Mouse (Mus musculus): ENCODE measurements around the gene Zfyve1.
"Not testable (repeated sequence)": the region's sequence is repeated elsewhere in the genome, so short reads cannot be mapped to it uniquely, and the experiment has no call there.

Zfyve1 gene

GRCm38 (mm10) chr12:83597025-83597501, at the start of gene Zfyve1:
Gene Zfyve1, minus strand, starts transcription at chr12:83597222.
- peak; percentile 92 for DNase-seq (ENCODE audit: low read depth, low spot score)

DNA sequence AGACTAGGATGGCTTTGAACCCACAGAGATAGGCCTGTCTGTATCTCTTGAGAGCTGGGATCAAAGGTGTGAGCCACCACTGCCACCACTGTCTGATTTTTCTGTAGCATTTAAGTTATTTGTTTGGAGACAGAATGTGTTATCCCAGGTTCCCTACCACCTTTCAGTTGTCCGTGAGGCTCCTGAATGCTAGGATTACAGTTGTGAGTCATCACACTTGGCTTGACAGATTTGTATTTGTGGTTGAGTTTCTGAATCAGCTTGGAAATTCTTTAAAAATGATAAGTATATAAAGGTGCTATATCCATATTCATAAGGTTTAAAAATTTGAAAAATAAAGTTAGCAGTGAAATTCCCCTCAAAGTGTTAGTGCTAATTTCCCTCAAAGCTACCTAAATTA, 46.1 kb upstream of the Zfyve1 start:
- DNase-seq (ENCODE audit: low read depth, low spot score) = no peak

GRCm38 (mm10) chr12:83641233-83641632, 44.2 kb upstream of the Zfyve1 start:
- DNase-seq (ENCODE audit: low read depth, low spot score) = no peak

- DNase-seq (ENCODE audit: low read depth, low spot score) = no peak
These were observed 36.8 kb upstream of the Zfyve1 start for GRCm38 (mm10) chr12:83633807-83634206.

DNA sequence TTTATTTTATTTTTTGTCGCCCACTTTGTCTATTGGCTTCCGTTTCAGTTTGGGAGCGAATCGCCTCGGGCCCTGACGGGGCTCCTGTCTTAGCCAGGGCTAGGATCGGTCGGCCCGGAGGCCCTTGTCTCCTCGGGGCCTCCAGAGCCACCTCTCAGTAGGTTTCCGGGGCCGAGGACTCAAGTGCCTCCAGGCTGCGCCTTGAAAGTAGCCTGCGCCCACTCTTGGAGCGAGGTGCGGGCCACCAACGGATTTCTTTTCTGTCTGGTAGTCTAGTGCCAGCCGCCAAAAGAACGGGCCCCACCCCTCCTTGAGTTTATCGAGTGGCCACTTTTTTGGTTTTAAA, 35.6 kb upstream of the Zfyve1 start:
- DNase-seq (ENCODE audit: low read depth, low spot score) = peak; percentile 67

GRCm38 (mm10) chr12:83631743-83632679, 35.0 kb upstream of the Zfyve1 start:
- DNase-seq (ENCODE audit: low read depth, low spot score) = peak; percentile 99

- DNase-seq (ENCODE audit: low read depth, low spot score) = not testable (repeated sequence)
These were observed 33.9 kb upstream of the Zfyve1 start, which contains the start of gene Rbm25 for GRCm38 (mm10) chr12:83630936-83631335. Gene Rbm25, plus strand, starts transcription at chr12:83631236.

GRCm38 (mm10) chr12:83624321-83624720, 27.3 kb upstream of the Zfyve1 start:
- no peak for DNase-seq (ENCODE audit: low read depth, low spot score)

DNA sequence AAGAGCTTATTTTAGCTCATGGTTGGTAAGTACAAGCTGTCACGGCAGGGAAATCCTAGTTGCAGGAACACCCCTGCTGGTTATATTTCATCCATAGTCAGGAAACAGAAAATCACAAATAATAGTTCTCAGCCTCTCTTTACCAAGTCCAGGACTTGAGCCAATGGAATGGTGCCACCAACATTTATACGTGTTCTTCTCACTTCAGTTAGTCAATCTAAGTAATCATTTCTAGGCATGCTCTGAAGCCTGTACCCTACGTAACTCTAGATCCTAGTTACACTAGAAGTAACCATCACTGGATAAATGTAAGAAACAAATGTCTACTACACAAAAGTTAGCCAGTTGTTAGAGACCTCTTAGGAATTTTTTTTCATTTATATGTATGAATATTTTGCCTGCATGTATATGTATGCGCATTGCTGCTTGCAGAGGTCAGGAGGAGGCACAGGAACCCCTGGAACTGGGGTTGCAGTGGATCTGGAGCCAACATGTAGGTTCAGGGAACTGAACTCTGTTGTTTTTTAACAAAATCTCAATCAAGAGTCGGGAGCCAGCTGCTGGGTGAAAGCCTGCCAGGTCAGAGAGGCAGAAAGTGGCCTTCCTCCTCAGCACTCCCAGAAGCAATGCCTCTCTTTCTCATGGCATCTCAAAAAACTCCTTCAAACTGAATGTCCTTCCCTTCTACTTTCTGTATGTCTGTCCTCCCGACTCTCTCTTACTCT, 25.2 kb upstream of the Zfyve1 start:
- no peak for DNase-seq (ENCODE audit: low read depth, low spot score)

DNA sequence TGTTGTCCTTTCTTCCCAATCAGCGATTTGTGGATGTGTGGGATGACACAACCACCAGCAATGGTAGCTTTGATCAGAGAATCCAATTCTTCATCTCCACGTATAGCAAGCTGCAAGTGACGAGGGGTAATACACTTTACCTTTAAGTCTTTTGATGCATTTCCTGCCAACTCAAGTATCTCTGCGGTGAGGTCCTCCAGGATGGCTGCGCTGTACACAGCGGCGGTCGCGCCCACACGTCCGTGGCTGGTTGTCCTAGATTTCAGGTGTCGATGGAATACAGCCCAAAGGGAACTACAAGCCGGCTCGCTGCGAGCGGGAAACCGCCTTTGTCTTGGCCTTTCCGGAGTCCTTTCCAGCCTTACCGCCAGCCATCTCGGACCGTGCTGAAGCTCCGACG, 23.7 kb upstream of the Zfyve1 start:
- not testable (repeated sequence) for DNase-seq (ENCODE audit: low read depth, low spot score)

GRCm38 (mm10) chr12:83618981-83619380, 22.0 kb upstream of the Zfyve1 start:
- DNase-seq (ENCODE audit: low read depth, low spot score) = no peak

DNA sequence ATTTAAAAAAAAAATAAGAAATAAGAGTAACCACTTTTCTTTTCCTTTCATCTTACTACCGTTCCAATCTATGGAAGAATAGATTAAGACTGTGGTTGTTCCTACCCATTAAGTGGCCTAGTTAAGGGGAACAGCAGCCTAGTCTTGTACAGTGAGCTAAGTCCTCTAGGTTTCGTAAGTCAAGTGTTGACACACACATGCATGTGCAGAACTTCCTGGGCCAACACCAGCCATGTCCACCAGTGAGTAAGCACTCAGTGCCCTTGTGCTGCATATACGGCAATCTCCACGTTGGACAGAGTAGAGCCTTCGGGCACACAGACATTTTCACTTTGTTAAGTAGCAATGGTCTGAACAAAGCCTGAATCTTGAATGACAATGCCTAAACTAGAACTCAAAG, 20.2 kb upstream of the Zfyve1 start:
- no peak for DNase-seq (ENCODE audit: low read depth, low spot score)

DNA sequence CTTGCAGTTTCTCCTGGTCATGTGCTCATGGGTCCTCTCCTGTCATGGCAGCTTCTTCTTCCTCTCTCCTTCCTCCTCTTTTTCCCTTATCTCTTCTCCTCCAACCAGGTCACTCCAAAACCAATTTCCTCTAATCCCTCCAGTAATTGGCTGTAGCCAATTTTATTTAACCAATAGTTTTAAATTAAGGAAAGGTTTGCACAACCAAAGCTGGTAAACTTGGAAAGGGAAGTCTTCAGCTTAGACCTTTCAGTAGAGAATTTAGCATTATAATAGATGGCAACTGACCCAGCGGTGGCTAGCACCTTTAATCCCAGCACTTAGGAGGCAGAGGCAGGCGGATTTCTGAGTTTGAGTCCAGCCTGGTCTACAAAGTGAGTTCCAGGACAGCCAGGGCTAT, 9.4 kb upstream of the Zfyve1 start:
- DNase-seq (ENCODE audit: low read depth, low spot score) = not testable (repeated sequence)

- DNase-seq (ENCODE audit: low read depth, low spot score) = no peak
These were observed 5.3 kb upstream of the Zfyve1 start for GRCm38 (mm10) chr12:83602285-83602684.

GRCm38 (mm10) chr12:83597881-83598280, 859 bp upstream of the Zfyve1 start:
- no peak for DNase-seq (ENCODE audit: low read depth, low spot score)

- no peak for DNase-seq (ENCODE audit: low read depth, low spot score)
These were observed 649 bp downstream of the Zfyve1 start for GRCm38 (mm10) chr12:83596191-83596954.

- DNase-seq (ENCODE audit: low read depth, low spot score) = no peak
These were observed 2.5 kb downstream of the Zfyve1 start for GRCm38 (mm10) chr12:83594454-83595040.

DNA sequence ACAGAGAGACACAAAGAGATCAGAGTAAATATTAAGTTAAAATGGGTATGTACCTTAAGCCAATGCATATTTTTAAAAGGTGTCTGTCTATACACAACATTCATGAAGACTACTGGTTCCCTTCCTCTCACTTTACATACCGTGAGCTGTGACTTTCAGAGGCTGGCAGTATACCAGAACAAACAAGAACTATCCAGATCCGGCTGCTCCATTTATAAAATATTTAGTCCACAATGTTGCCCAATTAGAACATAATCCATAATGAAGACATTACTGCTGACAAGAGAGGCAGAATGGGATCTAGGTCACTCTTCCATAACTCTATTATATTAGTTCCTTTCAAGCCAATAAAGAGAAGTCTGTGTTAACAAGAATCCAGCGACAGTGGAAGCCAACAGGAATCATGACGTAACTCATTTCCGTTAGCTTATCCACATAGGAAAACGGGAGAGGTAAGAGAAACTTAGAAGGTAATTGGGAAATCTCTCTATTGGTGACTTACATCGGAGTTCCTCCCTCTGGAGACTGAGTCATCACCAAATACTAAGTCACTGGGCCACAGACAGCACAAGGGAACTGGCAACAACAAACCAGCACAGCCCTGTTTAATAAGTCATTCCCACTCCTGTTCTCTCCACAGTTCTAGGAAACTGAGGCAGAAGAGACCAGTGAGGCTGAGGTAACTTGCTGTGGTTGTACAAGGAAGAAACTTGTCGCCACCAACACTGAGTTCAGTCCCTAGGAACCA, 5.1 kb downstream of the Zfyve1 start:
- no peak for DNase-seq (ENCODE audit: low read depth, low spot score)

DNA sequence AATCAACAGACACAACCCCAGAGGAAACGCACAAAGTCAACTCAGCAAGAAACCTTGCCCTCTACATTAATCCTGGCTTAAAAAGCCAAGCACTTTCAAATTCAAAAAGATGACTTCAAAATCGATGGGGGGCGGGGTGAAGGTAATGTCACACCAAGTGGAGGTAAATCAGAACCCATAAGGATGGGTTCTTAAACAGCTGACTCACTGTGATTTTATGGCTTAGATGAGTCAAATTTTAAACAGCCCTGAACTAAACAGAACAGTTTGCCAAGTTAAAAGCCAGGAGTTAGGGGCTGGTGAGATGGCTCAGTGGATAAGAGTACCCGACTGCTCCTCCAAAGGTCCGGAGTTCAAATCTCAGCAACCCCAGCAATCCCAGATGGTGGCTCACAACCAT, 10.4 kb downstream of the Zfyve1 start:
- DNase-seq (ENCODE audit: low read depth, low spot score) = no peak

DNA sequence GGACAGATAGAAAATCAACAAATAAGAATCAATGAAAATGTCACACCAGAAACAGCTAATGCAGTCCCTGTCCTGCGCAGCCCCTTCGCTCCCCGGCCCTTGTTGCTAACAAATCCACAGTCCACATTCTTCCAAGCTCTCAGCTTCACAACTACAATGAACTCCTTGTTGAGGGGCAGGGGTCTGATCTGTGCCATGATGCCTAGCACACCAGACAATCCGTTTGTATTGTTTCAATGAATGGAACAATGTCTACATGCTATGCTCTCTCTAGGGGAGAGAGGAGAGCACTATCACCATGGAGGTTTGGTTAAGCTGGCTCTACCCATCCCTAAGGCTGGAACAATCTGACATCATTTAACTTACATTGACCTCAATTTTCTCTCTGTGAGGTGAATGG, 14.3 kb downstream of the Zfyve1 start:
- DNase-seq (ENCODE audit: low read depth, low spot score) = no peak

DNA sequence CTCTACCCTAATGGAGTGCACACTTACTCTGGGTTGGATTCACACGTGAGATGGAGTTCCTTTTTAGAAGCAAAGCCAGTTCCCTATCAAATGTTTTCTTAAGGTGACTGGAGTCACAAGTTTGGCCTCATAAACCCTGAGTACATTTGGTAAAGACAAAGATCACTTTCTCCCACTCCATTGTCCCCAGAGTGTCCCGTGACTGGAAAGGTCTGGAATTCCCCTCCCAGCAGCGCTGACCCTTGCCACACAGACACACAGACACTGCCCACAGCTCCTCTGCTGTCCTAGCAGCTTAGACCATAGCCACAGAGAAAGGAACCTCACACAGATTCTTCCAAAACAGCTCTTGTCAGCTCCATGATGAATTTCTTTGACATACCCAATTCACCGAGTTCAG, 14.9 kb downstream of the Zfyve1 start:
- DNase-seq (ENCODE audit: low read depth, low spot score) = no peak

Measured in CD4-positive helper T cell, adult 2 months (primary cell).